Mouse (Mus musculus) urinary bladder, postnatal 25 days (tissue): ENCODE measurements around the gene Rasl10a.
"Not testable (repeated sequence)": the region's sequence is repeated elsewhere in the genome, so short reads cannot be mapped to it uniquely, and the experiment has no call there.

Source experiments
- DNase-seq: peaks from one replicate; pipeline ENCODE4 v3.0.0; 2022; ENCODE audit warnings: low spot score

Rasl10a gene

DNA sequence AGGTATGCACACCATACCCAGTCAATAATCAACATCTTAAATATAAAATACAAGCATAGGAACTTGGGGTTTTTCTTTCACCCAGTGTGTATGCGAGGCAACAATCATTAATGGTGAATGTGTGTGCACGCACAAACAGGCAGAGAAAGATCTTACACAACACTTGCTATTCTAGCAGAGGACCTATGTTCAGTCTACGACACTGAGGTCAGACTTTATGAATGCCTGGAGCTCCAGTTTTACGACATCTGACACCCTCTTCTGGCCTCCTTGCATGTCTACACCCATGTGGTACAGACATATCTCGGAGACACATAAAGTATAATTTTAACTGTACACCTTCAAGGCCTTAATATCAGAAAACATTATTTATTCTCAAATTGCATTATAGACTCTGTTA is 18.9 kb downstream of the Rasl10a start:
- DNase-seq, result not testable (repeated sequence)

DNA sequence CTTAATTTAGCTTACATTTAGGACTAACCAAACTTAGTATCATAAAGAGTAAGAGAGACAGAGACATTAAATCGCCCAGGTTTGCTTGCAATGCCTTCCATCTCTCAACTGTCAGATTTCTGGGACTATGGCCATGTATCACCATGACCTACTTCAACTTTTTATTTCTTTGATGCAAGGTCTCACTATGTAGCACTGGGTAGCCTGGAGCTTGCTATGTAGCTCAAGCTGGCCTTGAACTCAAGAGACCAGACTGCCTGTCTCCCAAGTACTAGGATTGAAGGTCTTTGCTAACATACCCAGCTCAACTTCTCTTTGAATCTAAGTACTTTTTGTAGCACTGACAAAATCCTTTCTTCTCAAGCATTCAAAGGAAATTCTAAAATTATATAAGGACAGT is 31.2 kb downstream of the Rasl10a start:
- DNase-seq, result no peak

DNA sequence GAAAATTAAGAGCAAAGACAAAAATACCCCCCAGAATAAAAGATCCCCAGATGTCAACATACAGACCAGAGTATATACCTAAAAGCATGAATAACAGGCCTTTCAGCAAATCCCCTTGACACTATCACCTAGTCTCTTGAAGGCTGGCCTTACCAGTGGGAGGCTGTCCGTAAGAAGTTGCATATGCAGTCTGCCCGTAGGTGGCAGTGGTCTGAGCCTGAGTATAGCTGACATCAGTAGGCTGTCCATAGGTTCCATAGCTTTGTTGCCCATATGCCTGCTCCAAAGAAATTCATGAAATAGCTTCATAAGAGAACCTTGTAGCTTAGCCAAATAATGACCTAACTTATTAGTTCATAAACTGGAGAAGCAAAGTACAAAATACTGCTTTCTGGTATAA is 33.8 kb downstream of the Rasl10a start:
- no peak for DNase-seq

DNA sequence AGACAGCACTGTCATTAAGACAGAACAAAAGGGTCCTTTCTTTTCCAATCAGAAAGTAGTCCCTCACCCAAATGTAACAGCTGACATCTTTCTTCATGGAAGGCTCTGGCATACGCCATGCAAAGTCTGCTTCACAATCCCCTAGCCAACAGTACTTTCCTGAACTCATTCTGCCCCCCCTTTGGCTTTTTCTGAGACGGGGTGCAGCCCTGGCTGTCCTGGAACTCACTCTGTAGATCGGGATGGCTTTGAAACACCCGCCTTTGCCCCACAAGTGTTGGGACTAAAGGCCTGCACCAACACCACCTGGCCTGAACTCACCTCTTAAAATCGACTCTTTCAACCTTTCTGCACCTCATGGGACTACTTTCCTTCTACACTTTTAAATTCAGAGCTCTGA is 37.9 kb downstream of the Rasl10a start:
- DNase-seq, result no peak

DNA sequence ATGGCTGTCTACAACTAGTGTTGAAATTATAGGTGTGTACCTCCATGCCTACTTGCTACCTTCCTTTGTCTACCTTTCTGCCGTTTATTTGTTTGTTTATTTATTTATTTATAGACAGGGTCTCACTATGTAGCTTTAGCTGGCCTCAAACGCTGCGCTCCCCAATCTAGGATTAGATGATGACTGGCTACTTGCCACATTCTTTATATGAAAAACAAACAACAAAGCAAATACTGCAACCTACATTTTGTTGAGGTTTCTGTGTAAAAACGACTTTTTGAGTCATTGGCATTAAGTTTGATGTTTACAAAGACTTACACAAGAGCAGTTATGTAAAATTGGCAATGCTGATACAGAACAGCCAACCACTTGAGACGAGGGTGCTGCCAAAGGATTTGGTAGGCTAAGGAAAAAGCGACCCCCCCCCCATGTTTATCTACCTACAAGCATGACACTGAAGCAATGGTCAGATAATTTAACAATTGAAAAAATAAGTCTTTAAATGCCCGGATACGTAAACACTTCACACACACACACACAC is 38.6 kb downstream of the Rasl10a start:
- no peak for DNase-seq

DNA sequence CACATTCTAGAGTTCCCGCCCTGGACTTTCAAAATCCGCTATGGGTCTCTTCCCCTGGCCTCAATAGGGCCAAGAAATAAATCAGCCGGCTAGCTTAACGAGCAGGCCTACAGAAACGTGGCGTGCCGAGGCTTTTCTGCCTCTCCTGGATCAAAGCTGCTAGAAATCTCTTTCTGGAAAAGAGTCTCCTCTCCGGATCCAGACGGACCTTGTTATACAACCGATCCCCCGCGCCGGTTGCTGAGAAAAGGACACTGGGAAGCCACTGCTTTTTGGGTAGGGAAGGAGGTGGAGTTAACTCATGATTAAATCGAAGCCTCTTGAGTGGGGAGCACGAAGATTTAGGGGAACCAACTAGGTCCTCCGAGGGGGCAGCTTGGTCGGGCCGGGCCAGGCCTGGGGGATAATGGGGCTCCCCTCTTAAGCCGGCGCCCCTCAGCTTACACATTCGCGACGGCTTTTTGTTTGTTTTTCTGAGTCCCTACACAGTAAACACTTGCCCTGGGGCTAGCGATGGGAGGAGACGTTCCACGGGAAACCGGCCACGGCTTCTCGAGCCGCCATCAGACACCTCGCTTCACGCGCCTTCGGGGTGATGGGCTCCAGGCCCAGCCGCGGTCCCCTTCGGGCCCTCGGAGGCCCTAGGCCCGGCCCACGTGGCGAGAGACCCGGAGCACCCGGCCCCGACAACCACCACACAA is 40.3 kb downstream of the Rasl10a start:
- peak; percentile 38 for DNase-seq

DNA sequence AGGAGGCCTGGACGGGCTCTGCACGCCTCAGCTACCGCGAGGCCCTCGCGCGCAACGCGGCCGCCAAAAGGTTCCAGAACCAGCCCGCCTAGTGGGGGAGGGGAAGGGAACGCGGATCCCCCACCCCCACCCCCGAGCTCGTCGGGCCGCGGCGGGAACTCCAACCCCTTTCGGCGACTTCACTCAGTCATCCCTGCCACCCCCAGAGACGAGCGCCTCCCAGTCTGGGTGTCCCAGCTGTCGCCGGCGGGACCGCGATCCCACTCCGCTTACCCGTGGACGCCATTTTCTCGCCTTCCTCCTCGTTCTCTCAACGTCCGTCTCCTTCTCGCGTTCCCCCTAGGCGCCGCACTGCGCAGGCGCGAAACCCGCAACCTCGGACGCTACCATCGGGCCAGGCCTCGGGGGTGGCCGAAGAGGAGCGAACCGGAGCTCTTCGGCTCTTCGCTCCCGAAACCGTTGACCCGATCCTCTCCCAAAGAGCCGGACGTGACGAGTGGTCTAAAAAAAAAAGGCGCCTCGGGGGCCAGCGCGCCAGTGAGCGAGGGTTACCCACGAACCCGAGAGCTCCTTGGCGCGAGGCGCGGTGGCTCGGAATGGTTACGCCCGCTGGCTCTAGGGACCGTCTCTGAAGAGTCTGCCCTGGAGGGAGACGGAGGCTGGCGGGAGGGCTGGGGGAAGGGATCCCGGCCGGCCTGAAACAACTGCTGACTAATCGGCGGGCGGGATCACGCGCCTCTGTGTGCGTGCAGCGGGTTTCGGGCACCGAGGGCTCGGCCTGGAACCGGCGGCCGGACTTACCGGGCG is 41.0 kb downstream of the Rasl10a start, which contains the start of the genes Rhbdd3 and Ewsr1:
TSS of gene Rhbdd3 (plus strand) at position 191 of the 807 bp plus-strand sequence.
TSS of gene Ewsr1 (minus strand) at position 531 of the 807 bp plus-strand sequence.
- peak; percentile 99 for DNase-seq

DNA sequence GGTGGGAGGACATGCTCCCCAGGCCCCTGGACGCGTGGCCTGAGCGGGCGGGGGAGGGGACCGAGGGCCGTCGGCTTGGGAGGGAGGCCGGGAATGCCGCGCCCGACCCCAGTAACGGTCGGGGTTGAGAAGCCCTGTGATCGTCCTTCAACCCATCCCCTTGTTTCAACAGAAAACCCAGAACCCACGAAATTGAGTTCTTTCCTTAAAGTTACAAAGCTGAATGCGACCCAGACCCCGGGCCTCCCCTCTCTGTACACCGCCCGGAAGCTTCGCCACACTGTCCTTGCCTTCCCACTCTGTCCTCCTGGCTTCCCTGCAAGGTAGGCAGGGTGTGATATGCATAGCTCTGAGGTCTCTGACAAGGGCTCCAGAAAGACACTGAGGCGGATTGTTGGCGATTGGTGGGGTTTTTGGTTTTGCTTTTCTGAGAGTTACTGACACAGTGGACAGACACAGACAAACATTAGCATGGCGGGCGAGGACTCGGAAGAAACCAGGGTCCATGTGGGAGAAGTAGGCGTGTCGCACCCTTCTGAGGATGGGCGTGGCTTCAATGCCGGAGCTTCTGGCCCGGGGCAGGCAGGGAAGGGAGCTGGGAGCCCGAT is 41.8 kb downstream of the Rasl10a start:
- peak; percentile 76 for DNase-seq

DNA sequence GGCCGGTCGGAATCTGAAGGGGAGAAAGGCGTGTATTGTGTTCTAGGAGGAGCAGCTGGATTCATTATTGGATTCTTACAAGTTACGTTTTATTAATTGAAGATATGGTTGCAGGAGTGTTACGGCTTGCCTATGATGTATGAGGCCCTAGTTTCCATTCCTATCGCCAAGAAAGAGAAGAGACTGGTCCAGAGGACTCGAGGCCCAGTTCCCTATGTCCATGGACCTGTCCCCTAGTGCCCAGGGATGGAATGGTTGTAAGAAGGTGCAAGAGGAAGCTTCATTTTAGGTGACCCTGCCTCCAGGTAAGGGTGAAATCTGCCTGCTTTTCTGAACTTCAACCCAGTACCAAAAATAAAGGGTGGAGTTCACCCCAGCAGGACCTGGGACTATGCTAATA is 42.4 kb downstream of the Rasl10a start:
- no peak for DNase-seq

DNA sequence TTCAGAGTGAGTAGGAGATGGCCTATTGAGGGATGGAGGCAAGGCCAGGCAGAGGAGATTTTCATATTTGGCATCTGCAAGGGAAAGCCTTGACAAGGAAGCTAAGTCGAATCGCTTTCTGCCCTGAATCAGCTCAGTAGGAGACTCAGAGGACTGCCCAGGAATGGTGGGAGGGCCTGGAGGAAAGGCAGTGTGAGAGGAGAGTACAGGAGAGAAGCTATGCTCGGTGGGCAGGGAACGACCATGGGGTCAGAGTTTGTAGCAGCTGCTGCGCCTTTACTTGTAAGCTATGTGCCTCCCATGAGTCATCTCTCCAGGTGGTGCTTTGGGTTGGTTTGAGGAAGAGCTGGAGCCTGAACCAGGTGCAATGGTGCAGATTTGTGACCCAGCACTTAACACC is 42.9 kb downstream of the Rasl10a start:
- no peak for DNase-seq

DNA sequence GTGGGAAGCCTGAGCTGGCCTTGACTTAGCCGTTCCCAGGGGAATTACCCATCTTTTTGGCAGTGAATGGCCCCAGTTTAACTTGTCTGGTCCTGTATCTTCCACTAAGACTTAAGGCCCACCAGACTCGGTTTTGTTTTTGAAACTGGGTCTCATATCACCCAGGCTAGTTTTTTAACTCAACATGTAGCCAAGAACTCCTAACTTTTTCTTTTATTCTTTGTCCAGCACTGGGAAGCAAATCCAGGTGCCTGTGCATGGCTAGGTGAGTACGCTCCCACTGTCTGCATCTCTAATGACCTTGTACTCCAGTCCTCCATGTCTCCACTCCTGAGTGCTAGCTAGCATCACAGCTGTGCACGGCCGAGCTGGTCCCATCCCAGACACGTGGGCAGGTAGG is 43.7 kb downstream of the Rasl10a start:
- no peak for DNase-seq

DNA sequence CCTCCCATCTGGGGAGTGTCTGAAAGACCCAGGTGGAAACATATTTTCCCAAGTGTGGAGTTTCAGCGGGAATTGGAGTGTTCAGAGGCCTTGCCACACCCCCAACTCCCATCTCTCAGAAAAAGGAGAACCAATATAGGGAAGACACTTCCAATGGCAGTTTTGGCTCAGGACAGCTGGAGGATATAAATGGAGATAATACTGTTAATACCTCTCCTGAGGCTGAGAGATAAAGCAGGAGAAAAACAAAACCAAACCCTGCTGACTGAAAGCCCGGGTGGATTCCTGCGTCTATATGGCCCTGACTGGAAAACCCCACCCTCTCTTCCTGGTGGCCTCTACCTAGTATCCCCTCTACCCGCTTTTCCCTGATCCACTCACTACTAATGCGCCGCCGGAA is 44.5 kb downstream of the Rasl10a start:
- DNase-seq, result no peak

DNA sequence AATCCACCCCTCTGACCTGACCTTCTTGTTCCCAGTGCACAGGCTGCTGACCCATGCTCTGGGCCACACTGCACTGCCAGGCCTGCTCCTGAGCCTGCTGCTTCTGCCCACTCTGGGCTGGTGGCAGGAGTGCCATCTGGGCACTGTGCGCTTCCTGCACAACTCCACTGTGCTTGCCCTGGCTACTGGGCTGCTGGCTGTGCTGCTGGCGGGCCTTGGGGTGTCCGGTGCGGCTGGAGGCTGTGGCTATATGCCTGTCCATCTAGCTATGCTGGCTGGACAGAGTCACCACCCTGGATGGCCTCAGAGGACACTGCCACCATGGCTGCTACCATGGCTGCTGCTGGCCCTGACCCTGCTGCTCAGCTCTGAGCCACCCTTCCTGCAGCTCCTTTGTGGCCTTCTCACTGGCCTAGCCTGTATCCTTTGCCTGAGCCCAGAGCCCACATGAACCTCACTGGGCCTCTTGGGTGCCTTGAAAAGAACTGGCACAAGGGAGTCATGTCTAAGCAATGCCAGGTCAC is 46.1 kb downstream of the Rasl10a start:
- no peak for DNase-seq

DNA sequence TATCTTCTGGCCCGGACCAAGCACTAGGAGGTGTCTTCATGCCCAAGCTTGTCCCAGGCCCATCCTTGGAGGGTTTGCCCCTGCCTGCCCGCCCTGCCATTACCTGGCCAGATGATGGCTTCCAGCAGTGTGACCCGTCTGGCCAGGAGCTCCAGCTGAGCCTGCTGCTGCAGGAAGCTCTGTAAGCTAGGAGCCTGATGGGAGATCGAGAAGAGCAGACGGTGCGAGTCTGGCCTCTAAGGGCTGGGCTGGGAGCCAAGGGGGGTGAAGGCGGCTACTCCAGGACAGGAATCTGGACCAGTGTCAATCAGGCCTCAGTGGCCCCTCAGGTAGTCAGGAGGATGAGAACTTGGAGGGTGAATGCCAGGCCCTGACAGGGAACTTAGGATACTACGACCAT is 51.5 kb downstream of the Rasl10a start:
- no peak for DNase-seq
